Mouse (Mus musculus) forebrain, postnatal 0 days (tissue): ENCODE data around the gene Cemip2. TPM values are rescaled to one million over a fixed set of nuclear protein-coding genes. Genes with fewer than 3 reads are reported as not detected.

Source experiments
- ATAC-seq: fragments of 200-750 bp; cut with Nextera tagmentation; 2 replicates; pipeline ENCODE4 v1.8.0; 2017; ENCODE audit warnings: mild to moderate bottlenecking, moderate library complexity
- DNase-seq: peaks from one replicate; pipeline ENCODE4 v3.0.0-alpha.2; 2015
- H3K27ac ChIP-seq: fragments of 300-500 bp; sonication (generic); 2 replicates; pipeline ENCODE4 v1.5.1; 2014; ENCODE audit warnings: low read depth, mild to moderate bottlenecking, antibody characterized with exemption, low read length, moderate library complexity, mixed read lengths
- H3K27me3 ChIP-seq: fragments of 300-500 bp; sonication (generic); 2 replicates; pipeline ENCODE4 v1.6.1; 2014; ENCODE audit warnings: mild to moderate bottlenecking, low read length, mixed read lengths; ENCODE audit not compliant: insufficient read depth
- H3K36me3 ChIP-seq: fragments of 300-500 bp; sonication (generic); 2 replicates; pipeline ENCODE4 v1.6.1; 2014; ENCODE audit warnings: mild to moderate bottlenecking, moderate library complexity; ENCODE audit not compliant: insufficient read depth
- H3K4me1 ChIP-seq: fragments of 300-500 bp; sonication (generic); 2 replicates; pipeline ENCODE4 v1.6.1; 2014; ENCODE audit warnings: antibody characterized with exemption; ENCODE audit not compliant: insufficient read depth
- H3K4me2 ChIP-seq: fragments of 300-500 bp; sonication (generic); 2 replicates; pipeline ENCODE4 v1.6.1; 2014; ENCODE audit warnings: low read depth, mild to moderate bottlenecking, moderate library complexity
- H3K4me3 ChIP-seq: fragments of 300-500 bp; sonication (generic); 2 replicates; pipeline ENCODE4 v1.5.1; 2014; ENCODE audit warnings: low read depth, low read length, mixed read lengths
- H3K9ac ChIP-seq: fragments of 300-500 bp; sonication (generic); 2 replicates; pipeline ENCODE4 v1.6.1; 2014; ENCODE audit warnings: mild to moderate bottlenecking
- H3K9me3 ChIP-seq: fragments of 300-500 bp; sonication (generic); 2 replicates; pipeline ENCODE4 v1.6.1; 2016; ENCODE audit warnings: low read length
- CTCF ChIP-seq: sonication (generic); IDR thresholded peaks from 2 replicates; pipeline ENCODE4 v1.5.1; 2016; ENCODE audit warnings: antibody characterized with exemption, control low read depth, low read depth
- WGBS: fragments of 180-500 bp; shearing (Covaris S2); extraction: QIAGEN DNeasy Blood & Tissue Kit; methylation state at CpG from one replicate; pipeline ENCODE4 v1.1.7; 2014; 5-methylcytosine and 5-hydroxymethylcytosine counted together
- polyA plus RNA-seq: library from polyadenylated mRNA; unstranded; fragments of >200 nt; fragmentation: Nextera tagmentation; extraction: Ambion mirVana; gene quantifications from 2 replicates; pipeline ENCODE4 v1.2.1, GENCODE M21; 2015
- total RNA-seq: library from RNA; depleted of rRNA; stranded (reverse); fragments of >200 nt; gene quantifications from 2 replicates; pipeline ENCODE4 v1.2.3, GENCODE M21; 2014; rRNA removed

Cemip2 gene
- total and polyA plus RNA-seq, 2 experiments from 2014 or later: 17.4 to 42.5 TPM

- no peak overlapping the region for H3K27ac ChIP-seq
- H3K4me2 ChIP-seq: no peak overlapping the region
- no peaks in the 10 kb centered on the region for H3K27me3 ChIP-seq
- no peaks in the 10 kb centered on the region for H3K36me3 ChIP-seq
- H3K4me3 ChIP-seq: no peak overlapping the region
- WGBS: 21% methylated on average over 4 of the region's 4 CpGs
- H3K4me1 ChIP-seq: no peaks in the 10 kb centered on the region
- no peaks in the 10 kb centered on the region for H3K9me3 ChIP-seq
- no peak overlapping the region for H3K9ac ChIP-seq
- peak; percentile 48 for DNase-seq
- peak; percentile 67 for ATAC-seq
- TF ChIP-seq CTCF: no peak
Measured at GRCm38 (mm10) chr19:21884385-21884784, 106.2 kb downstream of the Cemip2 start.

GRCm38 (mm10) chr19:21886166-21886657 lies 108.1 kb downstream of the Cemip2 start:
- no peak for TF ChIP-seq CTCF
- Histone ChIP-seq H3K27ac (no peak overlapping the region), H3K9me3 (no peaks in the 10 kb centered on the region), H3K9ac (no peak overlapping the region), H3K27me3 (no peaks in the 10 kb centered on the region), H3K4me2 (no peak overlapping the region), H3K4me1 (no peaks in the 10 kb centered on the region), H3K36me3 (no peaks in the 10 kb centered on the region), H3K4me3 (no peak overlapping the region)
- WGBS: 80% methylated on average over 4 of the region's 4 CpGs
- no peak for ATAC-seq
- no peak for DNase-seq

GRCm38 (mm10) chr19:21890699-21891098 lies 112.6 kb downstream of the Cemip2 start:
- WGBS: 86% methylated on average over 2 of the region's 2 CpGs
- Histone ChIP-seq H3K27me3 (no peaks in the 10 kb centered on the region), H3K27ac (no peak overlapping the region), H3K4me1 (no peaks in the 10 kb centered on the region), H3K4me3 (no peak overlapping the region), H3K9me3 (no peaks in the 10 kb centered on the region), H3K4me2 (no peak overlapping the region), H3K36me3 (no peaks in the 10 kb centered on the region), H3K9ac (no peak overlapping the region)
- TF ChIP-seq CTCF: no peak
- DNase-seq (no peak), ATAC-seq (no peak)

- Histone ChIP-seq H3K36me3 (no peaks in the 10 kb centered on the region), H3K9ac (no peak overlapping the region), H3K4me3 (no peak overlapping the region), H3K27me3 (no peaks in the 10 kb centered on the region), H3K4me2 (no peak overlapping the region), H3K9me3 (no peaks in the 10 kb centered on the region), H3K27ac (no peak overlapping the region), H3K4me1 (no peaks in the 10 kb centered on the region)
- TF ChIP-seq CTCF: no peak
- 94% methylated on average over 3 of the region's 3 CpGs for WGBS
- ATAC-seq: no peak
- no peak for DNase-seq
Measured at GRCm38 (mm10) chr19:21894792-21895191, 116.7 kb downstream of the Cemip2 start.

GRCm38 (mm10) chr19:21895540-21895939 lies 117.4 kb downstream of the Cemip2 start:
- 86% methylated on average over 5 of the region's 5 CpGs for WGBS
- no peak overlapping the region for H3K27ac ChIP-seq
- DNase-seq: no peak
- no peak for ATAC-seq
- no peak overlapping the region for H3K4me2 ChIP-seq
- no peaks in the 10 kb centered on the region for H3K27me3 ChIP-seq
- no peaks in the 10 kb centered on the region for H3K9me3 ChIP-seq
- no peaks in the 10 kb centered on the region for H3K4me1 ChIP-seq
- TF ChIP-seq CTCF: no peak
- no peak overlapping the region for H3K4me3 ChIP-seq
- H3K36me3 ChIP-seq: no peaks in the 10 kb centered on the region
- H3K9ac ChIP-seq: no peak overlapping the region

- ATAC-seq (no peak), DNase-seq (no peak)
- Histone ChIP-seq H3K36me3 (no peaks in the 10 kb centered on the region), H3K9ac (no peak overlapping the region), H3K4me1 (no peaks in the 10 kb centered on the region), H3K4me2 (no peak overlapping the region), H3K9me3 (no peaks in the 10 kb centered on the region), H3K27me3 (no peaks in the 10 kb centered on the region), H3K4me3 (no peak overlapping the region), H3K27ac (no peak overlapping the region)
- TF ChIP-seq CTCF: no peak
- WGBS: 94% methylated on average over 7 of the region's 7 CpGs
Measured at GRCm38 (mm10) chr19:21897122-21897827, 119.1 kb downstream of the Cemip2 start.

GRCm38 (mm10) chr19:21898015-21898939 lies 120.1 kb downstream of the Cemip2 start:
- Histone ChIP-seq H3K4me3 (no peak overlapping the region), H3K4me1 (no peaks in the 10 kb centered on the region), H3K27me3 (no peaks in the 10 kb centered on the region), H3K4me2 (no peak overlapping the region), H3K9me3 (no peaks in the 10 kb centered on the region), H3K27ac (no peak overlapping the region), H3K36me3 (no peaks in the 10 kb centered on the region), H3K9ac (no peak overlapping the region)
- no peak for DNase-seq
- WGBS: 73% methylated on average over 12 of the region's 12 CpGs
- ATAC-seq: no peak
- TF ChIP-seq CTCF: no peak

Other genes with a start within 250 kb of the Cemip2 start
- gene 1110059E24Rik, start 125.4 kb upstream of the Cemip2 start, total RNA-seq: 36.5 and 45.8 TPM in 2 replicates
- 55.5 and 56.9 TPM in 2 replicates for gene 1110059E24Rik, start 125.4 kb upstream of the Cemip2 start, polyA plus RNA-seq
- 62.7 and 71.1 TPM in 2 replicates for gene Abhd17b, start 125.2 kb upstream of the Cemip2 start, total RNA-seq
- gene Abhd17b, start 125.2 kb upstream of the Cemip2 start, polyA plus RNA-seq: 42.3 and 45.6 TPM in 2 replicates